Mouse (Mus musculus) hindbrain, embryonic 15.5 days (tissue): ENCODE measurements around the gene Sesn1. TPM values are rescaled to one million over a fixed set of nuclear protein-coding genes. Genes with fewer than 3 reads are reported as not detected.

ENCODE experiments used
- ATAC-seq: fragments of 200-750 bp; cut with Nextera tagmentation; 2 replicates; pipeline ENCODE4 v1.8.0; 2017; ENCODE audit warnings: low read depth, moderate number of reproducible peaks, moderate TSS enrichment; ENCODE audit not compliant: low FRiP score
- H3K27ac ChIP-seq: fragments of 300-500 bp; sonication (generic); replicated peaks from 2 replicates; pipeline ENCODE4 v1.5.1; 2015; ENCODE audit warnings: mild to moderate bottlenecking, inconsistent platforms
- H3K27me3 ChIP-seq: fragments of 300-500 bp; sonication (generic); 2 replicates; pipeline ENCODE4 v1.6.1; 2015; ENCODE audit warnings: control low read depth, inconsistent platforms
- H3K36me3 ChIP-seq: fragments of 300-500 bp; sonication (generic); 2 replicates; pipeline ENCODE4 v1.6.1; 2015; ENCODE audit warnings: control low read depth, inconsistent platforms
- H3K4me1 ChIP-seq: fragments of 300-500 bp; sonication (generic); replicated peaks from 2 replicates; pipeline ENCODE4 v1.6.1; 2015; ENCODE audit warnings: control low read depth, inconsistent platforms
- H3K4me2 ChIP-seq: fragments of 300-500 bp; sonication (generic); 2 replicates; pipeline ENCODE4 v1.6.1; 2015; ENCODE audit warnings: moderate library complexity, mild to moderate bottlenecking, inconsistent platforms
- H3K4me3 ChIP-seq: fragments of 300-500 bp; sonication (generic); 2 replicates; pipeline ENCODE4 v1.5.1; 2015; ENCODE audit warnings: mild to moderate bottlenecking, inconsistent platforms
- H3K9ac ChIP-seq: fragments of 300-500 bp; sonication (generic); 2 replicates; pipeline ENCODE4 v1.6.1; 2015; ENCODE audit warnings: inconsistent platforms
- H3K9me3 ChIP-seq: fragments of 300-500 bp; sonication (generic); 2 replicates; pipeline ENCODE4 v1.6.1; 2016; ENCODE audit warnings: control low read depth, inconsistent platforms
- WGBS: fragments of 180-500 bp; shearing (Covaris S2); methylation state at CpG from one replicate; pipeline ENCODE4 v1.1.7; 2015; 5-methylcytosine and 5-hydroxymethylcytosine counted together
- polyA plus RNA-seq: library from polyadenylated mRNA; unstranded; fragments of >200 nt; fragmentation: Nextera tagmentation; extraction: Ambion mirVana; gene quantifications from 2 replicates; pipeline ENCODE4 v1.2.1, GENCODE M21; 2015

Gene Sesn1
- polyA plus RNA-seq, 1 experiment from 2014 or later = 37.4 TPM

DNA sequence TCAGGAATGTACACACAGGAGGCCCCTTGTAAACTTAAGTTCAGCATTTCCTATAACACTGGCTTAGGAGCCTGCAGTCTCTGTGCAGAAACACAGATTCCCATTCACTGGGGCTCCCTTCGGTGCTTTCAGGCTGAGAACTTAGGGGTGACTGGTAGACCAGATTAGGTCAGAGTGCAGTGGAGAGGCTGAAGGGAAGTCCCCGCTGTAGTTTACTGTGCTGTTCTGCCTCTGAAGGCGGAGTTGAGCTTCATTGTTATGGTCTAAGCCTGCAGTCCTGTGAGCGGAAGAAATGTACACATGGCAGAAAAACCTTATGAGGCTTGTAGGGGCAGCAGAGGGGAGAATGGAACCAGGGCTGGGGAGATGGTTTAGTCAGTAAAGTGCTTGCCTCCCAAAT lies 29.2 kb downstream of the Sesn1 start:
- no peak overlapping the region for H3K9ac ChIP-seq
- no peak overlapping the region for H3K4me2 ChIP-seq
- peaks cover 5% of the 10 kb centered on the region; the same call in 1 of the 2 replicates for H3K4me1 ChIP-seq
- WGBS = 90% methylated on average over 4 of the region's 4 CpGs
- H3K27me3 ChIP-seq = no peaks in the 10 kb centered on the region
- H3K36me3 ChIP-seq = 0 out of 2 replicates have a peak, but pooled peaks cover 3% of the 10 kb centered on the region
- no peak overlapping the region for H3K4me3 ChIP-seq
- no peaks in the 10 kb centered on the region for H3K9me3 ChIP-seq
- no peak overlapping the region for H3K27ac ChIP-seq
- no peak for ATAC-seq

DNA sequence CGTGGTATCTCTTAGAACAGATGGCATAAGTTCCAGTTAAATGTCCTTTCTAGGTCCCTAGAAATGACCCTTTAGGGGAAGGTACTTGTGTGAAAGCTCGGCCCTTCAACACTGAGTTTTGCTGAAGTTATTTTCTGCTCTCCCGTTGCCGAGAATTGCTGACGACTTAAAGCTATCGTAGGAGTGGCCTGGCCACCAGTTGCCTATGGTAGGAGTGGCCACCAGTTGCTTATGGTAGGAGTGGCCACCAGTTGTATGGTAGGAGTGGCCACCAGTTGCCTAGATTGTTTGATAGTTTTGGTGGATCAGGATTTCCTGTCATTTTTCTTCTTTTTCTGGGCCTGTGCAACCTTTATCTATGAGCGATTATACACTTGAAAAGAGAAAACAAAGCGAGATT lies 38.0 kb downstream of the Sesn1 start:
- Histone ChIP-seq H3K4me3 (no peak overlapping the region), H3K27ac (no peak overlapping the region), H3K9ac (no peak overlapping the region), H3K9me3 (no peaks in the 10 kb centered on the region), H3K36me3 (no peaks in the 10 kb centered on the region), H3K27me3 (no peaks in the 10 kb centered on the region), H3K4me2 (no peak overlapping the region), H3K4me1 (no peaks in the 10 kb centered on the region)
- no peak for ATAC-seq
- WGBS = 96% methylated on average over 8 of the region's 8 CpGs

DNA sequence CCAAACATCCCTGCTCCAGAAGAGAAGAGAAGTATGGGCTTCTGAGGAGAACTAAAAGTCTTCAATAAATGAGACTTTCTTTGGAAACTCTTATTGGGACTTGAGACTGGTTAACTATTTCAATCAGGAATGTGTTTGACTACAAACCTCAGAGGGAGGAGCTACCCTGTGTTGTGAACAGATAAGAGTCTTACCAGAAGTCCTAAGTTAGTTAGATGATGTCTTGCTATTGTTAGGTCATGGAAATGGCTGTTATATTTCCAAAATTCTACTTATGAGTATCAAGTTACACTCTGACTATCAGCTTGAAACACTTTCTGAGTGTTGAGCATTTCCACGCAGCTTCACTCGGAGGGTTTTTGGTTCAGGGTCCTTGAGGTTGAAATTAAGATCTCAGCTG lies 39.0 kb downstream of the Sesn1 start:
- Histone ChIP-seq H3K4me2 (no peak overlapping the region), H3K9me3 (no peaks in the 10 kb centered on the region), H3K27me3 (no peaks in the 10 kb centered on the region), H3K4me1 (no peaks in the 10 kb centered on the region), H3K9ac (no peak overlapping the region), H3K27ac (no peak overlapping the region), H3K4me3 (no peak overlapping the region), H3K36me3 (no peaks in the 10 kb centered on the region)
- no peak for ATAC-seq
- WGBS = 89% methylated on average over 2 of the region's 2 CpGs

DNA sequence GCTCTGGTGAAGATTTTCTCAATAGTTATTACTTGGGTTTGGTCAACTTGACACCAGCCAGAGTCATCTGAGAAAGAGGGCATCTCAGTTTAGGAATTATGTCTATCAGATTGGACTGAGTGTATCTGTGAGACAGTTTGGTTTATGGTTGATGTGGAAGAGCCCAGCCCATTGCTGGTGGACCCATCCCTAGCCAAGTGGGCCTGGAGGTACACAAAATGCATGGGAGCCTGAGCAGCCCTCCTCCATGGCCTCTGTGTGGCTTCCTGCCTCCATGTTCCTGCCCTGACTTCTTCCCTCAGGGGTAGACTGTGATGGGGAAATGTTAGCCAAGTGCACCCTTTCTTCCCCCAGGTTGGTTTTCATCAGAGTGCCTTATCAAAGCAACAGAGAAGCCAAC lies 50.1 kb downstream of the Sesn1 start:
- Histone ChIP-seq H3K4me2 (no peak overlapping the region), H3K36me3 (no peaks in the 10 kb centered on the region), H3K9me3 (no peaks in the 10 kb centered on the region), H3K4me3 (no peak overlapping the region), H3K27ac (no peak overlapping the region), H3K4me1 (no peaks in the 10 kb centered on the region), H3K9ac (no peak overlapping the region), H3K27me3 (no peaks in the 10 kb centered on the region)
- no peak for ATAC-seq

DNA sequence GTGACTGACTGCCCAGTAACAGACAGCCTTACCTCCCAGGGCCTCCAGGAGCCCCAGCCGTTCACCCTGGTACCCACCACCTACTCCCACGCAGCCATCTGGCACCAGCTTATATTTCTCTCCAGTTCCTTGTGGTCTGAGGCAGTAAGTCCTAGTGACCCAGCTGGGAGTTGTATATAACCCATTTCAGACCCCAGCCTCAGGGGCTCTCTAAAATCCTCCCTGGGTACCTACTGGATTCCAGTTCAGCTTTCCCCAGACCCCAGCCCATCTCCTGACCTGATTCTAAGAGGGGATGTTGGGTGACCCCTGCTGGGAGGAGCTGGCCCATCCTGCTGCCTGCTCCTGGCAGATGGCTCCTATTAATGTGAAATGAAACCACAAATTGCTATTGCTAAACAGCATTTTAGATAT lies 50.5 kb downstream of the Sesn1 start:
- Histone ChIP-seq H3K4me1 (no peaks in the 10 kb centered on the region), H3K36me3 (no peaks in the 10 kb centered on the region), H3K9ac (no peak overlapping the region), H3K4me2 (no peak overlapping the region), H3K27ac (no peak overlapping the region), H3K4me3 (no peak overlapping the region), H3K27me3 (no peaks in the 10 kb centered on the region), H3K9me3 (no peaks in the 10 kb centered on the region)
- WGBS = 78% methylated on average over 2 of the region's 2 CpGs
- no peak for ATAC-seq

DNA sequence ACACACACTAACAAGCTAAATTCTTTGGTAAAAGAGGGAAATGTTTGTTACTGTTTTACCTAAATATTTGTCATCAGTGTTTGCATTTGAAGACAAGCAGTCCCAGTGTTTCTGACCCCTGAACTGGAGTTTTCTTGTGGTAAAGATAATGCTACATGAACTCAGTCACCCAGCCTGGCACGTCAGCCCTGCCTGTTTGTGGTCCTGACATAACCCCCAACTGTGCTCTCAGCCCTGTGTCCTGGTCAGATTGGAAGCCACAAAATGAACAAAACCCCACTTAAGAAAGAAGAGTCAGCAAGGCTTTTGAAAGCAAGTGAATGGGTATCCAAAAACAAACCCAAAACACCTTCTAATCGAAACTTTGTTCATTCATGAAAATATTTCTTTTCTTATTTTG lies 53.3 kb downstream of the Sesn1 start:
- Histone ChIP-seq H3K4me3 (no peak overlapping the region), H3K4me1 (0 out of 2 replicates have a peak, but pooled peaks cover 11% of the 10 kb centered on the region), H3K4me2 (no peak overlapping the region), H3K9me3 (no peaks in the 10 kb centered on the region), H3K27me3 (no peaks in the 10 kb centered on the region), H3K9ac (no peak overlapping the region), H3K27ac (no peak overlapping the region), H3K36me3 (no peaks in the 10 kb centered on the region)
- 58% methylated on average over 2 of the region's 2 CpGs for WGBS
- no peak for ATAC-seq

DNA sequence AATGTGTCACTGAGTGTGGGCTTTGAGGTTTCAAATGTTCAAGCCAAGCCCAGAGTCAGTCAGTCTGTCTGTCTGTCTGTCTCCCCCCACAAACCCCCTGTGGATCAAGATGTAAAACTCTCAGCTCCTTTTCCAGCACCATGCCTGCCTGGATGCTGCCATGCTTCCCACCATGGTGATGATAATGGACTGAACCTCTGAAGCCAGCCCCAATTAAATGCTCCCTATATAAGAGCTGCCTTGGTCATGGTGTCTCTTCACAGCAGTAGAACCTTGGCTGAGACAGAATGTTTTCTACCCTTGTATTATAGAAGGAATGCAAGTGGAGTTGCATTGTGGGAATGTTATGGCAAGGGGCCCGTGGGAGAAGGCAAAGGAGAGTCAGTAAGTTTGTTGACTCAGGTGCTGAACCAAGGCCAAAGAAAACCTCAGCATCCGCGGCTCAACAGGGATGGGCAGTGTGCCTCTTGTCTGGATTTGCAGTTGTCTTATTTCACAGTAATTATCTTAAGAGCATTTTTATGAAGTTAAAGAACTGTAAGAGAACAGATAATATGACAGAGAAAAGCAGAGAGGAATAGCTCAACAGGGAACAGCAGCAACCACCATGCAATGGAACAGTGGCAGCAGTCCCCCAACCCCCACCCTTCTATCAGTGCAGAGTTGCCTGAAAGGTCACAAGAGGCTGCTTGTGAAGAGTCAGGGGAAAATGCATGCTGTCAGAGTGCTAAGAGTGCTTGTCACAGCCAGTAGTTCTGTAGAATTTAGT lies 56.5 kb downstream of the Sesn1 start:
- Histone ChIP-seq H3K27me3 (no peaks in the 10 kb centered on the region), H3K9ac (no peak overlapping the region), H3K36me3 (no peaks in the 10 kb centered on the region), H3K9me3 (no peaks in the 10 kb centered on the region), H3K27ac (peak overlapping the region; percentile 31), H3K4me2 (no peak overlapping the region), H3K4me1 (0 out of 2 replicates have a peak, but pooled peaks cover 16% of the 10 kb centered on the region), H3K4me3 (no peak overlapping the region)
- 66% methylated on average over 3 of the region's 3 CpGs for WGBS
- peak; percentile 47; the same call in 1 of the 2 replicates for ATAC-seq

DNA sequence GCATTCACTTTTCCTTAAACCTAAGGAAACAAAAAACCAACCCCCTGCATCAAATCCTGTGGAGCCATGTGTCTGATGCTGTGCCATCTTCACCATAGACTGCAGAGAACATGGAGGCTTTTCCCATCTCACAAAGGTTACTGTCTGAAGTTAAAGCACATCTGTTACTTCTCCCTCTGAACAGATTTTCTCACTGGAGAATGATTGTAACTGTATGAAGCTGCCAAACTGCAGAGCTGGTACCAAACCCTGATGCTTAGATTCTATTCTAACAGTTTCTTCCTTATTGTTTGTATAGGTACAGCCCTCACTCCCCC lies 57.1 kb downstream of the Sesn1 start:
- peak overlapping the region; percentile 31; the same call in 1 of the 2 replicates for H3K27ac ChIP-seq
- no peak overlapping the region for H3K4me3 ChIP-seq
- 0 out of 2 replicates have a peak, but pooled peaks cover 16% of the 10 kb centered on the region for H3K4me1 ChIP-seq
- no peaks in the 10 kb centered on the region for H3K9me3 ChIP-seq
- ATAC-seq = no peak
- H3K36me3 ChIP-seq = no peaks in the 10 kb centered on the region
- H3K4me2 ChIP-seq = no peak overlapping the region
- H3K9ac ChIP-seq = no peak overlapping the region
- H3K27me3 ChIP-seq = no peaks in the 10 kb centered on the region

DNA sequence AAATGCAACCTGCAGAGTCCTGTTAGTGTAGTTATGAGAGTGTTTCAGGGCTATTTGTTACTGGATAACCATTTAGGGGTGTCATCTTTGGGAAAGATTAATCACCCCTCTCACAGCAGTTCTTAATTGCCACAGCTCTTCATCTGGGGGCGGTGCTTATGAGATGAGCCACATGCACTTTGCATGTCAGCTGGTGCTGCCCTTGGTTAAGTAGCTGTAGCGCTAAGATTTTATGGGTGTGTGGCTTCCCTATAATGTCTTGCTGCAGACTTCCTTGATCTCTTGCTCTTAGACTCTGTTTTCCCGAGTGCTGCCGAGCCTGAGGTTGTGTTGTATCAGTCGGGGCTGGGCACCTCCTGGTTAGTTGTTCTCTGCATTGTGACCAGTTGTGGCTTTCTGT lies 58.2 kb downstream of the Sesn1 start:
- no peak overlapping the region for H3K27ac ChIP-seq
- H3K9me3 ChIP-seq = no peaks in the 10 kb centered on the region
- H3K36me3 ChIP-seq = no peaks in the 10 kb centered on the region
- H3K4me1 ChIP-seq = 0 out of 2 replicates have a peak, but pooled peaks cover 16% of the 10 kb centered on the region
- H3K4me3 ChIP-seq = no peak overlapping the region
- 77% methylated on average over 5 of the region's 5 CpGs for WGBS
- ATAC-seq = no peak
- H3K9ac ChIP-seq = no peak overlapping the region
- no peaks in the 10 kb centered on the region for H3K27me3 ChIP-seq
- no peak overlapping the region for H3K4me2 ChIP-seq

DNA sequence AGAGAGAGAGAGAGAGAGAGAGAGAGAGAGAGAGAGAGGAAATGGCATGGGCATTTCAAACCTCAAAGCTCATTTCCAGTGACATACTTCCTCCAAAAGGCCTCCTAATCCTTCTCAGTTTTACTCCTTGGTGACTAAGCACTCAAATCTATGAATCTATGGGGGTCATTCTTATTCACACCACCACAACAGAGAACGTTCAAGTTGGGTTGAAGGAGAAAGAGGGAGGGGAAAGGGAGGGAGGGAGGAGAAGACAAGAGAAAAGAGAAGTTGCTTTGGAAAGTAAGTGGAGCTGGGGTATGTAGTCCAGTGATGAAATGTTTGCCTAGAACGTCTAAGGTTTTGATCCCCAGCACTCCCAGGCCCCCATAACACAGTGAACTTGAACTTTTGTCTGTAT lies 60.4 kb downstream of the Sesn1 start:
- Histone ChIP-seq H3K27me3 (no peaks in the 10 kb centered on the region), H3K4me3 (no peak overlapping the region), H3K9me3 (no peaks in the 10 kb centered on the region), H3K36me3 (no peaks in the 10 kb centered on the region), H3K4me2 (no peak overlapping the region), H3K4me1 (0 out of 2 replicates have a peak, but pooled peaks cover 16% of the 10 kb centered on the region), H3K27ac (no peak overlapping the region), H3K9ac (no peak overlapping the region)
- ATAC-seq = no peak
- 53% methylated on average over 2 of the region's 2 CpGs for WGBS

DNA sequence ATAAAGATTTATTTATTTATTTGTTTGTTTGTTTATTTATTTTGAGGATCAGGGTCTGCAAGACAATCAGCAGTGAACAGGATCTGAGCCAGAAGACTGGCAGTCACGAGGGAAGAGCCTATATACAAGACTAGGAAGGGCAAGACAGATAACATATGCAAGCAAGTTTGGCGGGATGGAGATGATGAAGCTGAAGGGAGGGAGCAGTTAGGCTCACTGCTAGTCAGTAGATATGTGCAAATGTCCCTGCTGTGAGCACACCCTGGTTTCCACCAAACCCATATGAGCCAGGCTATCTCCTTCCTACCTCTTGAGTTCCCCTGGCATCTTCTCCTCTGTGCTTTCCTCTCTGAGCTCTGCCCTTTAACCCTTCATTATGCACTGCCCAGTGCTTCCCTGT lies 61.8 kb downstream of the Sesn1 start:
- H3K9ac ChIP-seq = no peak overlapping the region
- WGBS = 59% methylated on average over 2 of the region's 2 CpGs

DNA sequence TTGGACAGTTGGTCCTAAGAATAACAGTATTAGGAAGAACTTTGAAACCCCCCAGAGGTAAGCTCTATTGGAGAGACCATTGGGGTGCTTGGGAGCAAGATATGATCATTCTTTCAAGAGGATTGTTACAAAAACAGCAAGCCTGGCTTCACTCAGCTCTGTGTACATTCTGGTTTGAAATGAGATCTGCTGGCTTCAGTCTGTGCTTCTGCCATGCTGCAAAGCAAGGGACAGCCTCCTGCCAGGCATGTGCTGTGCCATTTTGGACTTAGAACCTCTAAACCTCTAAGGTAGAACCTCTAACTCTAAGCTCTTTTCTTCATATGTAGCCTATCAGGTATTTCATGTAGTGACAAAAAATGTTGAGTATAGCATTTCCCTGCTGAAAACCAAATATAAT lies 65.9 kb downstream of the Sesn1 start:
- H3K4me1 ChIP-seq = no peaks in the 10 kb centered on the region
- no peak overlapping the region for H3K4me3 ChIP-seq
- H3K9ac ChIP-seq = no peak overlapping the region
- H3K4me2 ChIP-seq = no peak overlapping the region
- ATAC-seq = no peak
- no peaks in the 10 kb centered on the region for H3K9me3 ChIP-seq
- no peaks in the 10 kb centered on the region for H3K36me3 ChIP-seq
- H3K27me3 ChIP-seq = no peaks in the 10 kb centered on the region
- H3K27ac ChIP-seq = no peak overlapping the region

More for the DNA sequence above, 61.8 kb downstream of the Sesn1 start:
- Histone ChIP-seq H3K36me3 (no peaks in the 10 kb centered on the region), H3K4me2 (no peak overlapping the region), H3K27ac (no peak overlapping the region), H3K4me3 (no peak overlapping the region), H3K9me3 (no peaks in the 10 kb centered on the region), H3K4me1 (0 out of 2 replicates have a peak, but pooled peaks cover 8% of the 10 kb centered on the region), H3K27me3 (no peaks in the 10 kb centered on the region)
- no peak for ATAC-seq

DNA sequence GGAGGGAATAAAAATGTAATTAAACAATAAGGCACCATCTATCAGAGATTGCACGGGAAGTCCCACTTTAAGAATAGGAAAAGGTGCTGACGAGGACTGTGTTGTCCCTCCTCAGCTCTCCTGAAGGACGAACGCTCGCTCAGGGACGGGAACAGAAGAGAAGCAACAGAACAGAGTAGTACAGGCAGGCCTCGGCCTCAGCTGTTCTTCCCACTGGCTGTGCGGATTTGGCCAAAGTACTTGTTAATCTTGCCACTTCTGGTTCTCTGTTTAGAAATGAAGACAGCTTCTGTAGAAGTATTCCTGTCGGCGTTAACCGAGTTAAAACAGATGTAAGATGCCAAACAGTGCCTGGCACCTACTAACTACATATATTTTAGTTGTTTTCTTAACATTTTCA lies 68.6 kb downstream of the Sesn1 start:
- H3K36me3 ChIP-seq = no peaks in the 10 kb centered on the region
- no peak overlapping the region for H3K27ac ChIP-seq
- H3K9ac ChIP-seq = no peak overlapping the region
- no peaks in the 10 kb centered on the region for H3K27me3 ChIP-seq
- no peak overlapping the region for H3K4me2 ChIP-seq
- no peak overlapping the region for H3K4me3 ChIP-seq
- WGBS = 90% methylated on average over 11 of the region's 11 CpGs
- H3K9me3 ChIP-seq = no peaks in the 10 kb centered on the region
- ATAC-seq = no peak
- peaks cover 9% of the 10 kb centered on the region for H3K4me1 ChIP-seq
